Mouse (Mus musculus) embryonic facial prominence, embryonic 14.5 days (tissue): ENCODE measurements at regions not wholly inside any gene's neighbourhood (a gene's known extent, or its start where the extent isn't known, plus 50 kb on each side); places are given as distances from the start of the nearest gene placed in this dataset.

Experiments used
- ATAC-seq: fragments of 200-750 bp; cut with Nextera tagmentation; 2 replicates; pipeline ENCODE4 v1.8.0; 2017; ENCODE audit warnings: low read depth, moderate number of reproducible peaks, moderate TSS enrichment
- DNase-seq: peaks from one replicate; pipeline ENCODE4 v3.0.0-alpha.2; 2015; ENCODE audit warnings: low spot score
- H3K27ac ChIP-seq: fragments of 300-500 bp; sonication (generic); replicated peaks from 2 replicates; pipeline ENCODE4 v1.5.1; 2014; ENCODE audit warnings: low read depth, mild to moderate bottlenecking, low read length, moderate library complexity
- H3K27me3 ChIP-seq: fragments of 300-500 bp; sonication (generic); replicated peaks from 2 replicates; pipeline ENCODE4 v1.6.1; 2014; ENCODE audit warnings: low read length; ENCODE audit not compliant: control insufficient read depth, insufficient read depth
- H3K36me3 ChIP-seq: fragments of 300-500 bp; sonication (generic); 2 replicates; pipeline ENCODE4 v1.6.1; 2014; ENCODE audit warnings: low read length, mixed read lengths; ENCODE audit not compliant: control insufficient read depth, insufficient read depth
- H3K4me1 ChIP-seq: fragments of 300-500 bp; sonication (generic); 2 replicates; pipeline ENCODE4 v1.6.1; 2014; ENCODE audit warnings: antibody characterized with exemption, low read length; ENCODE audit not compliant: control insufficient read depth, insufficient read depth
- H3K4me2 ChIP-seq: fragments of 300-500 bp; sonication (generic); 2 replicates; pipeline ENCODE4 v1.6.1; 2014; ENCODE audit warnings: low read depth, mild to moderate bottlenecking, low read length, moderate library complexity, mixed read lengths
- H3K4me3 ChIP-seq: fragments of 300-500 bp; sonication (generic); 2 replicates; pipeline ENCODE4 v1.5.1; 2014; ENCODE audit warnings: low read depth, mild to moderate bottlenecking, low read length
- H3K9ac ChIP-seq: fragments of 300-500 bp; sonication (generic); 2 replicates; pipeline ENCODE4 v1.6.1; 2014; ENCODE audit warnings: low read depth, mild to moderate bottlenecking, low read length, moderate library complexity, mixed read lengths
- H3K9me3 ChIP-seq: fragments of 300-500 bp; sonication (generic); 2 replicates; pipeline ENCODE4 v1.6.1; 2016; ENCODE audit warnings: low read length; ENCODE audit not compliant: control insufficient read depth
- WGBS: fragments of 180-500 bp; shearing (Covaris S2); extraction: QIAGEN DNeasy Blood & Tissue Kit; methylation state at CpG from one replicate; pipeline ENCODE4 v1.1.7; 2014; 5-methylcytosine and 5-hydroxymethylcytosine counted together

- Histone ChIP-seq H3K9me3 (no peaks in the 10 kb centered on the region), H3K4me3 (no peak overlapping the region), H3K4me2 (no peak overlapping the region), H3K27me3 (no peaks in the 10 kb centered on the region), H3K9ac (no peak overlapping the region), H3K27ac (no peak overlapping the region), H3K36me3 (no peaks in the 10 kb centered on the region), H3K4me1 (peaks cover 23% of the 10 kb centered on the region; the same call in 1 of the 2 replicates)
- DNase-seq: peak; percentile 65
- ATAC-seq: no peak
- 20% methylated on average over 9 of the region's 9 CpGs for WGBS
These were observed 178.8 kb downstream of the Adamts15 start for GRCm38 (mm10) chr9:30743471-30743870.

- H3K9ac ChIP-seq: no peak overlapping the region
- H3K9me3 ChIP-seq: no peaks in the 10 kb centered on the region
- peak; percentile 63 for DNase-seq
- no peaks in the 10 kb centered on the region for H3K27me3 ChIP-seq
- no peak overlapping the region for H3K4me3 ChIP-seq
- peak overlapping the region; percentile 52 for H3K27ac ChIP-seq
- H3K36me3 ChIP-seq: no peaks in the 10 kb centered on the region
- H3K4me1 ChIP-seq: peaks cover 23% of the 10 kb centered on the region; the same call in 1 of the 2 replicates
- peak; percentile 77 for ATAC-seq
- H3K4me2 ChIP-seq: no peak overlapping the region
- 28% methylated on average over 8 of the region's 8 CpGs for WGBS
These were observed 179.7 kb downstream of the Adamts15 start for GRCm38 (mm10) chr9:30742471-30743098.

- Histone ChIP-seq H3K9ac (no peak overlapping the region), H3K4me2 (no peak overlapping the region), H3K27me3 (no peaks in the 10 kb centered on the region), H3K27ac (no peak overlapping the region), H3K4me1 (no peaks in the 10 kb centered on the region), H3K9me3 (no peaks in the 10 kb centered on the region), H3K36me3 (no peaks in the 10 kb centered on the region), H3K4me3 (no peak overlapping the region)
- WGBS: 64% methylated on average over 2 of the region's 2 CpGs
- DNase-seq (no peak), ATAC-seq (no peak)
These were observed 190.6 kb downstream of the Adamts15 start for GRCm38 (mm10) chr9:30731687-30732086.

GRCm38 (mm10) chr9:30723364-30724070, 198.7 kb downstream of the Adamts15 start:
- 92% methylated on average over 1 of the region's 1 CpGs for WGBS
- Histone ChIP-seq H3K4me3 (no peak overlapping the region), H3K36me3 (no peaks in the 10 kb centered on the region), H3K4me1 (no peaks in the 10 kb centered on the region), H3K9ac (no peak overlapping the region), H3K9me3 (no peaks in the 10 kb centered on the region), H3K4me2 (no peak overlapping the region), H3K27me3 (no peaks in the 10 kb centered on the region), H3K27ac (no peak overlapping the region)
- DNase-seq (no peak), ATAC-seq (no peak)

GRCm38 (mm10) chr9:30721861-30722260, 200.4 kb downstream of the Adamts15 start:
- 0 out of 2 replicates have a peak, but pooled peaks cover 2% of the 10 kb centered on the region for H3K4me1 ChIP-seq
- no peak overlapping the region for H3K9ac ChIP-seq
- no peaks in the 10 kb centered on the region for H3K36me3 ChIP-seq
- no peak for ATAC-seq
- no peak overlapping the region for H3K4me2 ChIP-seq
- 83% methylated on average over 4 of the region's 4 CpGs for WGBS
- H3K9me3 ChIP-seq: no peaks in the 10 kb centered on the region
- no peaks in the 10 kb centered on the region for H3K27me3 ChIP-seq
- H3K4me3 ChIP-seq: no peak overlapping the region
- H3K27ac ChIP-seq: no peak overlapping the region
- no peak for DNase-seq

GRCm38 (mm10) chr9:30716421-30717170, 205.7 kb downstream of the Adamts15 start:
- Histone ChIP-seq H3K4me2 (no peak overlapping the region), H3K36me3 (no peaks in the 10 kb centered on the region), H3K4me1 (0 out of 2 replicates have a peak, but pooled peaks cover 4% of the 10 kb centered on the region), H3K9me3 (no peaks in the 10 kb centered on the region), H3K27ac (no peak overlapping the region), H3K4me3 (no peak overlapping the region), H3K27me3 (no peaks in the 10 kb centered on the region), H3K9ac (no peak overlapping the region)
- DNase-seq (no peak), ATAC-seq (no peak)
- WGBS: 67% methylated on average over 8 of the region's 8 CpGs

- Histone ChIP-seq H3K36me3 (no peaks in the 10 kb centered on the region), H3K4me1 (no peaks in the 10 kb centered on the region), H3K4me3 (no peak overlapping the region), H3K9me3 (no peaks in the 10 kb centered on the region), H3K4me2 (no peak overlapping the region), H3K27ac (no peak overlapping the region), H3K27me3 (no peaks in the 10 kb centered on the region), H3K9ac (no peak overlapping the region)
- DNase-seq: no peak
- WGBS: 80% methylated on average over 5 of the region's 5 CpGs
- ATAC-seq: no peak
These were observed 212.1 kb downstream of the Adamts15 start for GRCm38 (mm10) chr9:30710131-30710530.

GRCm38 (mm10) chr9:30699848-30700247, 222.4 kb downstream of the Adamts15 start:
- no peak for ATAC-seq
- H3K4me1 ChIP-seq: no peaks in the 10 kb centered on the region
- H3K9ac ChIP-seq: no peak overlapping the region
- no peaks in the 10 kb centered on the region for H3K27me3 ChIP-seq
- H3K36me3 ChIP-seq: no peaks in the 10 kb centered on the region
- no peak overlapping the region for H3K4me3 ChIP-seq
- 62% methylated on average over 5 of the region's 5 CpGs for WGBS
- no peak for DNase-seq
- no peak overlapping the region for H3K27ac ChIP-seq
- no peaks in the 10 kb centered on the region for H3K9me3 ChIP-seq
- no peak overlapping the region for H3K4me2 ChIP-seq
